Comparison of ENCODE assay signal across 9 mouse cellular contexts in the genomic region with DNA sequence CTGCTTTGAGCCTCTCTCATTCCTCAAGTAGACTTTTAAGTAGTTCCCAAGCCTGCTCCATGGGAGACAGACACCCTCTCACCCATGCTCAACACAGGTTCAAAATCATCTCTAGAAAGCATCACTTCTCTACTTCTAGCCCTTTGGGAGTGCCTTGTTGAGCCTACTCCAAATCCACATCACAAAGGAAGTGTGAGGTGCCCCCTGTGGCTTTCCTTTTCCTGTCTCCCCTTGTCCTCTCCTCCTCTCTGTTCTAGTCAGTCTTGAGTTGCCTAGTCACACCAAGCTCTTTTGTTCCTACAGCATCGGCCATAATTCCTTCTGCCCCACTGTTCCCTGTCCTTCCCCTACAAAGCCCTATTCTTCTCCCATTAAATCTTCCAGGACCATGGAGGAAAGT.
"Had no signal": no experiment of that assay in that cellular context is flagged by ENCODE, and none has a peak within 500 bp of the region (broad histone marks: within the 10 kb centered on the region; RNA-seq: fewer than 3 reads in every experiment).

No protein-coding gene starts in this region.

- DNase-seq: kidney, adult 8-10 months; kidney, postnatal 25 days; lung, adult 2 months; lung, postnatal 36 days; right cerebral cortex, postnatal 4 days; thymus, postnatal 4 days had no signal

- ATAC-seq: intestine, embryonic 16.5 days; lung, postnatal 0 days; midbrain, embryonic 16.5 days had no signal
